Mouse (Mus musculus) liver, embryonic 14.5 days (tissue): ENCODE results near the gene Spag8. TPM values are rescaled to one million over a fixed set of nuclear protein-coding genes. Genes with fewer than 3 reads are reported as not detected.

Experiments
- ATAC-seq: fragments of 200-750 bp; cut with Nextera tagmentation; 2 replicates; pipeline ENCODE4 v1.8.0; 2017; ENCODE audit warnings: moderate number of reproducible peaks, mild to moderate bottlenecking, moderate library complexity; ENCODE audit not compliant: insufficient read depth
- DNase-seq, 3 experiments: peaks; one replicate each; pipeline ENCODE4 v3.0.0-alpha.2; 2012 to 2013; ENCODE audit warnings: low read depth in 3 of 3, low spot score in 3 of 3
- H3K27ac ChIP-seq: fragments of 300-500 bp; sonication (generic); 2 replicates; pipeline ENCODE4 v1.5.1; 2014; ENCODE audit warnings: moderate library complexity, mild to moderate bottlenecking, control low read depth, inconsistent platforms
- H3K27me3 ChIP-seq: fragments of 300-500 bp; sonication (generic); 2 replicates; pipeline ENCODE4 v1.6.1; 2014; ENCODE audit warnings: mild to moderate bottlenecking, low read length, moderate library complexity; ENCODE audit not compliant: control insufficient read depth, insufficient read depth
- H3K36me3 ChIP-seq: fragments of 300-500 bp; sonication (generic); replicated peaks from 2 replicates; pipeline ENCODE4 v1.6.1; 2014; ENCODE audit warnings: low read depth; ENCODE audit not compliant: control insufficient read depth, insufficient read depth
- H3K4me1 ChIP-seq, 2 experiments: fragments of 200-500 bp in 1 of 2; fragments of 300-500 bp in 1 of 2; sonication (generic) in 1 of 2; replicated peaks; 2 replicates each; pipeline ENCODE4 v1.6.1; 2012 to 2014; ENCODE audit warnings: antibody characterized with exemption in 1 of 2, inconsistent platforms in 1 of 2, low read length in 1 of 2; ENCODE audit not compliant: control insufficient read depth in 2 of 2, insufficient read depth in 2 of 2
- H3K4me2 ChIP-seq: fragments of 300-500 bp; sonication (generic); 2 replicates; pipeline ENCODE4 v1.6.1; 2014; ENCODE audit warnings: low read depth, mild to moderate bottlenecking, control low read depth, moderate library complexity
- H3K4me3 ChIP-seq, 2 experiments: fragments of 200-500 bp in 1 of 2; fragments of 300-500 bp in 1 of 2; sonication (generic) in 1 of 2; 2 replicates each; pipeline ENCODE4 v1.5.1; 2012 to 2014; ENCODE audit warnings: low read depth in 2 of 2, low read length in 2 of 2, mild to moderate bottlenecking in 2 of 2, control low read depth in 1 of 2, inconsistent platforms in 1 of 2, moderate library complexity in 1 of 2; ENCODE audit not compliant: insufficient read depth in 1 of 2
- H3K9ac ChIP-seq: fragments of 300-500 bp; sonication (generic); replicated peaks from 2 replicates; pipeline ENCODE4 v1.6.1; 2014; ENCODE audit warnings: mild to moderate bottlenecking, control low read depth, moderate library complexity
- H3K9me3 ChIP-seq: fragments of 300-500 bp; sonication (generic); 2 replicates; pipeline ENCODE4 v1.6.1; 2016; ENCODE audit warnings: low read length, mixed read lengths; ENCODE audit not compliant: control insufficient read depth
- CTCF ChIP-seq: IDR thresholded peaks from 2 replicates; pipeline ENCODE4 v1.5.1; 2016; ENCODE audit warnings: antibody characterized with exemption, low read depth, control low read depth
- EP300 ChIP-seq: IDR thresholded peaks from 2 replicates; pipeline ENCODE4 v1.6.1; 2016; ENCODE audit warnings: antibody characterized with exemption, low read depth
- WGBS: fragments of 180-500 bp; shearing (Covaris S2); extraction: QIAGEN DNeasy Blood & Tissue Kit; methylation state at CpG from one replicate; pipeline ENCODE4 v1.1.7; 2014; ENCODE audit not compliant: insufficient replicate concordance; 5-methylcytosine and 5-hydroxymethylcytosine counted together
- polyA plus RNA-seq, 2 experiments: library from polyadenylated mRNA; depleted of rRNA in 1 of 2; stranded (reverse) in 1 of 2; unstranded in 1 of 2; fragments of >200 nt; fragmentation: Nextera tagmentation in 1 of 2; extraction: Ambion mirVana in 1 of 2; gene quantifications; 2 replicates each; pipeline versions ENCODE4 v1.2.1 to v1.2.3; 2012 to 2014

The Spag8 gene
- polyA plus RNA-seq, 2 experiments = 0.16 to 0.24 TPM

DNA sequence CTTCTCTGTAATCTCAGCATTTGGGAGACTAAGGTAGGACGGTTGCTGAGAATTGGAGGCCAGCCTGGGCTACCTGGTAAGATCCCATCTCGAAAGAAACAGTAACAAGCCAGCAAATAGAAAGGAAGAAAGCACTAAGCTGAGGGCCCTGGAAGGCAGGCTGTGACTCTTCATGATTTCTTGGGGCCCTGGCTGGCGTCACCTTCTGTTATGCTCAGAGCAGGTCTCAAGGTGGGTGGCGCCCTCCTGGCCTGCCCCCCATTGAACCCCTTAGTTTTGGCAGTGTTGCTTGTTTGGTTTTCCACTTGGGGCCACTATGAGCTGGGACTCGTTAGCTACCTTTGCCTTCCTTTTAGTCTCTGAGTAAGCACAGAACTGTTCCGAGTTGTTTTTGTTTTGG, 16.6 kb downstream of the Spag8 start:
- 64% methylated on average over 6 of the region's 6 CpGs for WGBS
- DNase-seq (no peak), ATAC-seq (no peak)
- TF ChIP-seq EP300 (no peak), CTCF (no peak)
- Histone ChIP-seq H3K27me3 (peaks cover 11% of the 10 kb centered on the region), H3K4me1 (no peaks in the 10 kb centered on the region), H3K9me3 (no peaks in the 10 kb centered on the region), H3K27ac (no peak overlapping the region), H3K4me2 (no peak overlapping the region), H3K9ac (no peak overlapping the region), H3K4me3 (no peak overlapping the region), H3K36me3 (no peaks in the 10 kb centered on the region)

- H3K27me3 ChIP-seq = peaks cover 26% of the 10 kb centered on the region
- TF ChIP-seq CTCF (no peak), EP300 (no peak)
- H3K27ac ChIP-seq = no peak overlapping the region
- H3K4me1 ChIP-seq = peaks cover 0 to 3% of the 10 kb centered on the region in 2 experiments; a peak in 1 of 4 replicates
- ATAC-seq (no peak), DNase-seq (no peak)
- H3K4me3 ChIP-seq = no peak overlapping the region
- no peak overlapping the region for H3K4me2 ChIP-seq
- WGBS = 66% methylated on average over 7 of the region's 7 CpGs
- no peaks in the 10 kb centered on the region for H3K36me3 ChIP-seq
- H3K9ac ChIP-seq = no peak overlapping the region
- no peaks in the 10 kb centered on the region for H3K9me3 ChIP-seq
These were observed 18.6 kb downstream of the Spag8 start for GRCm38 (mm10) chr4:43634621-43635374.

- 73% methylated on average over 2 of the region's 2 CpGs for WGBS
- peaks cover 26% of the 10 kb centered on the region for H3K27me3 ChIP-seq
- no peak overlapping the region for H3K4me2 ChIP-seq
- no peak overlapping the region for H3K4me3 ChIP-seq
- peaks cover 0 to 7% of the 10 kb centered on the region in 2 experiments; a peak in 1 of 4 replicates for H3K4me1 ChIP-seq
- H3K9me3 ChIP-seq = no peaks in the 10 kb centered on the region
- H3K27ac ChIP-seq = no peak overlapping the region
- no peak for ATAC-seq
- TF ChIP-seq CTCF = no peak
- TF ChIP-seq EP300 = no peak
- H3K36me3 ChIP-seq = no peaks in the 10 kb centered on the region
- DNase-seq = no peak
- H3K9ac ChIP-seq = no peak overlapping the region
These were observed 19.7 kb downstream of the Spag8 start for GRCm38 (mm10) chr4:43633736-43634135.

DNA sequence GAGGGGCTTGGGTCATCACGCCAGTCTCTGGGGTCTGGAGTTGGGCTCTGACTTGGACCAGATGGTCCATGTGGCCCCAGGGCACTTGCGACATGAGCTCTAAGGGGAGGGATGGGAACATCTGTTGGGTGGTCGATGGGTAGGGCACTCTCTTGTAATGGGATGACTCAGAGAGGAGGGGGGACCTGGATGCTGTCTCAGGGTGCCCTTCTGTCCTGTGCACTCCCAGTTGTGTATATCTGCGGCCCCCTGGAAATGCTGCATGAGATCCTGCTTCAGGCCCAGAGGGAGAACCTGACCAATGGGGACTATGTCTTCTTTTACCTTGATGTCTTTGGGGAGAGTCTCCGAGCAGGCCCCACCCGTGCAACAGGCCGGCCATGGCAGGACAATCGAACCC, 20.1 kb downstream of the Spag8 start:
- Histone ChIP-seq H3K9me3 (no peaks in the 10 kb centered on the region), H3K4me3 (no peak overlapping the region), H3K36me3 (no peaks in the 10 kb centered on the region), H3K4me2 (no peak overlapping the region), H3K27ac (no peak overlapping the region), H3K9ac (no peak overlapping the region), H3K4me1 (peaks cover 0 to 7% of the 10 kb centered on the region in 2 experiments; a peak in 1 of 4 replicates), H3K27me3 (peaks cover 26% of the 10 kb centered on the region)
- no peak for DNase-seq
- whole genome bisulfite sequencing = 69% methylated on average over 8 of the region's 8 CpGs
- TF ChIP-seq CTCF = no peak
- no peak for TF ChIP-seq EP300
- no peak for ATAC-seq

- no peak for DNase-seq
- H3K4me1 ChIP-seq = peaks cover 0 to 7% of the 10 kb centered on the region in 2 experiments; a peak in 1 of 4 replicates
- no peak for TF ChIP-seq CTCF
- no peak for TF ChIP-seq EP300
- peak overlapping the region; percentile 68 for H3K4me2 ChIP-seq
- ATAC-seq = no peak
- 59% methylated on average over 42 of the region's 42 CpGs for WGBS
- H3K27me3 ChIP-seq = peaks cover 26% of the 10 kb centered on the region
- no peak overlapping the region for H3K9ac ChIP-seq
- no peaks in the 10 kb centered on the region for H3K9me3 ChIP-seq
- H3K36me3 ChIP-seq = no peaks in the 10 kb centered on the region
- H3K27ac ChIP-seq = no peak overlapping the region
- H3K4me3 ChIP-seq = peak overlapping the region; percentile 37 to 55; a peak in 3 of 4 replicates
These were observed 21.2 kb downstream of the Spag8 start for GRCm38 (mm10) chr4:43631956-43632920.
